Mouse (Mus musculus) left cerebral cortex, adult 8-10 months (tissue): ENCODE measurements at regions not wholly inside any gene's neighbourhood (a gene's known extent, or its start where the extent isn't known, plus 50 kb on each side); places are given as distances from the start of the nearest gene placed in this dataset.
A peak's percentile ranks its signal among the peaks of the same experiment; 100 is the strongest.

Experiments used
- DNase-seq, 2 experiments: peaks; one replicate each; pipeline ENCODE4 v3.0.0; 2022; ENCODE audit warnings: low spot score in 2 of 2

DNA sequence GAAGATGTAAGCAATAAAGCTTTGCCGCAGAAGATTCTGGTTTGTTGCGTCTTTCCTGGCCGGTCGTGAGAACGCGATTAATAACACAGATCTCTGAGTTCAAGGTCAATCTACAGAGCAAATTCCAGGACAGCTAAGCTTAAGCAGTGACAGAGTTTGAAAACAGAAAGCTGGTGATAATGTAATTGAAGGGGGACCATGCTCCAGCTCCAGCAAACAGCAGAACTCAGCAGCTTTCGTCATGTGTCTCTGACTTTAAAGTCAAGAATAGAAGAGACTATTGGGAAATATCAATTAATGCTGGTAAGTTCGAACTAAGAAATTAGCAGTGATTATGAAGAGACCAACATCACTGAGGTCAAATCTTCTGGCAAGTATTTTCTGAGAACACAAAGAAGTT lies 251.2 kb downstream of the Btbd35f27 start:
- DNase-seq, result peak in 1 of 2 experiments; percentile 3
